Mouse (Mus musculus): ENCODE results near the gene Rad51d. TPM values are rescaled to one million over a fixed set of nuclear protein-coding genes. Genes with fewer than 3 reads are reported as not detected.
"Not testable (repeated sequence)": the region's sequence is repeated elsewhere in the genome, so short reads cannot be mapped to it uniquely, and the experiment has no call there.

Gene Rad51d
- total RNA-seq (2021), result 15.0 and 15.4 TPM in 2 replicates
- long read RNA-seq, experiment 1, transcript Rad51d-201 (10 exons, 3,426 nt), result major isoform, 14 of 16 reads
- long read RNA-seq, experiment 1, partial matches to known transcripts, result 0 of 16 reads
- long read RNA-seq, experiment 1, other reads (novel, unspliced or antisense), result 2 of 16 reads
- long read RNA-seq, experiment 2, transcript Rad51d-201 (10 exons, 3,426 nt), result major isoform, 8 of 10 reads
- long read RNA-seq, experiment 2, partial matches to known transcripts, result 0 of 10 reads
- long read RNA-seq, experiment 2, other reads (novel, unspliced or antisense), result 2 of 10 reads

GRCm38 (mm10) chr11:82890342-82890762, at the start of gene Rad51d:
Gene Rad51d, minus strand, starts transcription at chr11:82890614.
- peak; percentile 98 for DNase-seq

DNA sequence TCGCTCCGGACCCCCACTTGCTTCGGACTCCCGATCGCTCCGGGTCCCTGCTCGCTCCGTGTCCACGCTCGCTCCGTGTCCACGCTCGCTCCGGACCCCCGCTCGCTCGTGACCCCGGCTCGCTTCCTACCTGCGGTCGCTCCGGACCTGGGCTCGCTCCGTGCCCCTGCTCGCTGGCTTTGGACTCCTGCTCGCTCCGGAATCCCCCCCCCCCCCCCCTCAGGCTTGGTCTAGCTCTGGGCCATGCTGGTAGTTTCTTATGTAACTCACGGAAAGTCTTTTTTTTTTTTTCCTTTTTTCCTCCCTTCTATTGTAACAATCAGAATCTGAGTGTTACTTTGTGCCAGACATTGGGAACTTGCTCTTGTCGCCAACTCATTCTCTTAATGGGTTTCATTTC, 42.8 kb upstream of the Rad51d start:
- DNase-seq, result no peak

GRCm38 (mm10) chr11:82931671-82932450, 41.4 kb upstream of the Rad51d start:
- DNase-seq, result peak; percentile 40

DNA sequence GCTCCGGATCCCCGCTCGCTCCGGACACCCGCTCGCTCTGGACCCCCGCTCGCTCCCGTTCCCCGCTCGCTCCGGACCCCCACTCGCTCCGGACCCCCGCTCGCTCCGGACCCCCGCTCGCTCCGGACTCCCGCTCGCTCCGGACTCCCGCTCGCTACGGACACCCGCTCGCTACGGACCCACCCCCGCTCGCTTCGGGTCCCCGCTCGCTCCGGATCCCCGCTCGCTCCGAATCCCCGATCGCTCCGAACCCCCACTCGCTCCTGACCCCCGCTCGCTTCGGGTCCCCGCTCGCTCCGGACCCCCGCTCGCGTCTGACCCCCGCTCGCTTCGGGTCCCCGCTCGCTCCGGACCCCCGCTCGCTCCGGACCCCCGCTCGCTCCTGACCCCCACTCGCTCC, 40.7 kb upstream of the Rad51d start:
- peak; percentile 14 for DNase-seq

DNA sequence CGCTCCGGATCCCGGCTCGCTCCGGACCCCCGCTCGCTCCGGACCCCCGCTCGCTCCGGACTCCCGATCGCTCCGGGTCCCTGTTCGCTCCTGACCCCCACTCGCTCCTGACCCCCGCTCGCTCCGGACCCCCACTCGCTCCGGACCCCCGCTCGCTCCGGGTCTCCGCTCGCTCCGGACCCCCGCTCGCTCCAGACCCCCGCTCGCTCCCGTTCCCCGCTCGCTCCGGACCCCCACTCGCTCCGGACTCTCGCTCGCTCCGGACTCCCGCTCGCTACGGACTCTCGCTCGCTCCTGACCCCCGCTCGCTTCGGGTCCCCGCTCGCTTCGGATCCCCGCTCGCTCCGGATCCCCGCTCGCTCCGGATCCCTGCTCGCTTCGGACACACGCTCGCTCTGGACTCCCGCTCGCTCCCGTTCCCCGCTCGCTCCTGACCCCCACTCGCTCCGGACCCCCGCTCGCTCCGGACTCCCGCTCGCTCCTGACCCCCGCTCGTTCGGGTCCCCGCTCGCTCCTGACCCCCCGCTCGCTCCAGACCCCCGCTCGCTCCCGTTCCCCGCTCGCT, 40.1 kb upstream of the Rad51d start:
- DNase-seq, result peak; percentile 45

- peak; percentile 19 for DNase-seq
Measured at GRCm38 (mm10) chr11:82929633-82929950, 39.2 kb upstream of the Rad51d start.

- no peak for DNase-seq
Measured at GRCm38 (mm10) chr11:82928897-82929632, 38.7 kb upstream of the Rad51d start.

- DNase-seq, result not testable (repeated sequence)
Measured at GRCm38 (mm10) chr11:82923910-82924309, 33.5 kb upstream of the Rad51d start.

- no peak for DNase-seq
Measured at GRCm38 (mm10) chr11:82921691-82922090, 31.3 kb upstream of the Rad51d start.

- no peak for DNase-seq
Measured at GRCm38 (mm10) chr11:82920768-82921167, 30.4 kb upstream of the Rad51d start.

GRCm38 (mm10) chr11:82914711-82915352, 24.4 kb upstream of the Rad51d start:
- peak; percentile 86 for DNase-seq

DNA sequence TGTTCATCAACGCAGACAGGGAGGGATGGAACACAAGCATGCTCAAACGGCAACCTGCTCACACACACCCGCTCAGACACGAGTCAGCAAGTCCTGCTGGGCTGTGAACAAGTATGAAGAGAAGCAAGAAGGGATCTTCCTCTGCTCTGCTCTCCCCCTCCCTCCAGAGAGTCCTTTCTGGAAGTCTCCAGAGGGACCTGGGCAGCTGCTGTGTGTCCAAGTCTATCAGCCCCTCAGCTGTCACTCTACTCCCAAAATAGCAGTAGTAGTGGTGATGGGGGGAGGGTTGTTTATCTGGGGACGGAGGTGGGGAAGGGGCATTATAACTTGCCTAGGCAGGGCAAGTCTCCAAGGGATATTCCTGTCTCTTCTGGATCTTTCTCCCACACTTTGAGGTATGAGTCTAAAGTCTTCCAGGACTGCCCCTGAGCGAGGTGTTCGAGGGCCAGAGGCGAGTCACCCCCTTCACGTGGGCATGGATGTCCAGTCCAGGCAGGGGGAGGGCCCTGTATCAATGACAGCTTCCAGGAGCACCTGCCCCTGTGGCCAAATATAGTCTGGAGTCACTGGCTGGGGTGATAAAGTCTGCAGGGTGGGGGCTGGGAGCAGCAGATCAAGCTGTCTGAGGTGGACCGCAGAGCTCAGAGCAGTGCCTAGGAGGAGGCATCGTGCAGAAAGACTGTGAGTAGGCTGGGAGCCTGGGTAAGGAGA, 20.4 kb upstream of the Rad51d start:
- DNase-seq, result no peak

GRCm38 (mm10) chr11:82910250-82910649, 19.8 kb upstream of the Rad51d start, which contains the start of gene Unc45b:
Gene Unc45b, plus strand, starts transcription at chr11:82910550.
- no peak for DNase-seq

DNA sequence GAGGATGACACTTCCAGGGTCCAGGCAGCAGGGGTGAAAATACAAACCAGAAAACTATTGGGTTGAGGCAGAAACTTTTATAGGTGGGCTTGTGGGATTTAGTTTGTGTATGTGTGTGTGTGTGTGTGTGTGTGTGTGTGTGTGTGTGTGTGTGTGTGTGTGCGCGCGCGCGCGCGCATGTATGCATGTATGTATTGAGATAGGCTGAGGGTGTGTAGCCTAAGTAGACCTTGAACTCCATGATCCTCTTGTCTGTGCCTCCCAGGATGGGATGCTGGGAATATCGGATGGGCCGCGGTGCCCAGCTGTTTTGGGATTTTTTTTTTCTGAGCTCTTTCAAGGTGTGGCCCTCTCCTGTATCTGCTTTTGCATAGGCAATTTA, 18.2 kb upstream of the Rad51d start:
- no peak for DNase-seq

- peak; percentile 97 for DNase-seq
Measured at GRCm38 (mm10) chr11:82907651-82908607, 17.5 kb upstream of the Rad51d start, which contains the start of gene Nle1. Gene Nle1, minus strand, starts transcription at chr11:82908411.

DNA sequence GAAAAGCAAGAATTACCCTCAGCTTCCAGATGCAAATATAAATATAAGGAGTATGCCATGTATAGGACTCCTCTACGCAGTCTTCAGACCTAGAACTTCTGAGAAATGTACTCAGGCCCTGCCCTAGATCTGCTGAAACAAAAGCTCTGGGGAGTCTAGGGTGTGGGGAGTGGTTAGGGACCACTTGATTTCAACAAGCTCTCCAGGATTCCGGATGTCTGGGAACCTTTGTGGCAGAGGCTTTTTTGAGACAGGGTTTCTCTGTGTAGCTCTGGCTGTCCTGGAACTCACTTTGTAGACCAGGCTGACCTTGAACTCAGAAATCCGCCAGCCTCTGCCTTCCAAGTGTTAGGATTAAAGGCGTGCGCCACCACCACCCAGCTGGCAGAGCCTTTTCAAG, 15.4 kb upstream of the Rad51d start:
- no peak for DNase-seq

- no peak for DNase-seq
Measured at GRCm38 (mm10) chr11:82904952-82905351, 14.5 kb upstream of the Rad51d start.

DNA sequence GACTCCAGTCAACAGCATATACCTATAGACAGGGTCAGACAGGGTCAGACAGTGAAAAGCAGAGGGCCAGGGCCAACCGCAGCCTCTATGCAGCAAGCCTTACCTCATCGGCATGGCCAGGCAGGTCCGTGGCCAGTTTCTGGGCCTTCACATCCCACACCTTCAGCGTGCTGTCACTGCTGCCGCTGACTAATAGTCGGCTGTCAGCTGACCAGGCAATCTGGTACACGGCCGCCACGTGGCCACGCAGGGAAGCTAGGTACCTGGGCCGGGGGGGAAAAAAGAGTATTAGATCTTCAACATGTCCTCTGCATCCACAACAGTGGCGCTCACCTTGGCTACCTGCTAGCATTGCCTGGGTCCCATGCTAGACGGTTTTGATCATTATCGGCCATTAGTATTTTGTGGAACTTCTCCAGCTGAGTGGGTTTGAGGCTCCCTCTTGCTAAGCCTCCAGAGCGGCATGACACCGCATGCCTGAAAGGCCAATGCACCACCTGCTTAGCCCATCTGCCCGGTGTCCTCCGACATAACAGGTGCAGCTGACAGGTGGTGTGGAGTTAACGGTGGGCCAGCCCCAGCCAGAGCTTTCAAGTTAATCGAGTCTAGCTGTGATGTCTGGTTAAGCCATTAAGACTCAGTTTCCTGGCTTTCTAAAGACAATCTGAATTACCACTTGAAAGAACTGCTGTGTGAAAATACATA, 11.3 kb upstream of the Rad51d start:
- DNase-seq, result no peak

DNA sequence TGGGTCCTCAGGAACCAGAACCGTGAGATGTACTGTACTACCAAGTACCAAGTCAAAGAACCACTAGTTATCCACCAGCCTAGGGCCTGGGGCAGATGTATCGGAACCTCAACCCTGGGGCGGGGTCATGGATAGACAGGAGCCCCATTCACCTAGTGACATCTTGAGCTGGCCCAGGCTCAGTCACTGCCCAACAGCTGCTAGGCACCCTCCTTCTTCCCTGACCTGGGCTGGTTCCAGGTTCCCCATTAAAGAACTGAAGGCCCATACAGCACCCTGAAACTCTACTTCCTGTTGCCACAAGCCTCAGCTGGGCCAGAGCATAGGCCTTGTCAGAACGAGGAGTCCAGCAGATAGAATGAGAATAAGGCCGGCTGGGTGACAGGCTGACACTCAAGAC, 9.3 kb upstream of the Rad51d start:
- no peak for DNase-seq

DNA sequence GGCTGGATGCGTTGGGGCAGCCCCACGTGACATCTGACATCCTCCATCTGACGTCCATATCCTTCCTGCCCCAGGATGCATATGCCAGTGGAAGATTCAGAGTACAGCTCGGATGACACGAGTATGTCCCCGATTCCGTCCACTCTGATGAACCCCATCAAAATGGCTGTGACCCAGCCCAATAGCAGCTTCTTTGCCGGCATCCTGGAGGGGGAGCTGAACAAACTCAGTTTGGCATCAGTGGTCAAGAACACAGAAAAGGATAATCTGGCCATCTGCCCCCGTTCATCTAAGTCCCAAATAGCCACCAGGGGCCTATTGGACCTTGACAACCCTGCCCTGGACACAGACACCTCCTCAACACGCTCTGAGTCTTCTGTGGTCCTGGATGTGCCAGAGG, 7.1 kb upstream of the Rad51d start:
- DNase-seq, result no peak
